Mouse (Mus musculus) limb, embryonic 12.5 days (tissue): ENCODE data around the gene Neb. TPM values are rescaled to one million over a fixed set of nuclear protein-coding genes. Genes with fewer than 3 reads are reported as not detected.
A peak's percentile ranks its signal among the peaks of the same experiment; 100 is the strongest.

Source experiments
- ATAC-seq: fragments of 200-750 bp; cut with Nextera tagmentation; 2 replicates; pipeline ENCODE4 v1.8.0; 2017; ENCODE audit warnings: low read depth, moderate TSS enrichment; ENCODE audit not compliant: insufficient number of reproducible peaks, insufficient read depth, low FRiP score, low TSS enrichment
- H3K27ac ChIP-seq: fragments of 300-500 bp; sonication (generic); 2 replicates; pipeline ENCODE4 v1.5.1; 2016; ENCODE audit warnings: mild to moderate bottlenecking, moderate library complexity
- H3K27me3 ChIP-seq: fragments of 300-500 bp; sonication (generic); 2 replicates; pipeline ENCODE4 v1.6.1; 2016; ENCODE audit warnings: mild to moderate bottlenecking, moderate library complexity
- H3K36me3 ChIP-seq: fragments of 300-500 bp; sonication (generic); 2 replicates; pipeline ENCODE4 v1.6.1; 2016; ENCODE audit warnings: mild to moderate bottlenecking, moderate library complexity
- H3K4me1 ChIP-seq: fragments of 300-500 bp; sonication (generic); replicated peaks from 2 replicates; pipeline ENCODE4 v1.6.1; 2016
- H3K4me2 ChIP-seq: fragments of 300-500 bp; sonication (generic); 2 replicates; pipeline ENCODE4 v1.6.1; 2016; ENCODE audit warnings: mild to moderate bottlenecking, moderate library complexity
- H3K4me3 ChIP-seq: fragments of 300-500 bp; sonication (generic); replicated peaks from 2 replicates; pipeline ENCODE4 v1.5.1; 2016; ENCODE audit warnings: mild to moderate bottlenecking
- H3K9ac ChIP-seq: fragments of 300-500 bp; sonication (generic); replicated peaks from 2 replicates; pipeline ENCODE4 v1.6.1; 2016; ENCODE audit warnings: mild to moderate bottlenecking, moderate library complexity
- H3K9me3 ChIP-seq: fragments of 300-500 bp; sonication (generic); 2 replicates; pipeline ENCODE4 v1.6.1; 2016; ENCODE audit warnings: mild to moderate bottlenecking, moderate library complexity
- WGBS: fragments of 180-500 bp; shearing (Covaris S2); methylation state at CpG from one replicate; pipeline ENCODE4 v1.1.7; 2016; 5-methylcytosine and 5-hydroxymethylcytosine counted together
- polyA plus RNA-seq: library from polyadenylated mRNA; unstranded; fragments of >200 nt; fragmentation: Nextera tagmentation; extraction: Ambion mirVana; gene quantifications from 2 replicates; pipeline ENCODE4 v1.2.1, GENCODE M21; 2016

Neb gene
- polyA plus RNA-seq, 1 experiment from 2014 or later, result 43.4 TPM

- H3K4me1 ChIP-seq, result no peaks in the 10 kb centered on the region
- ATAC-seq, result no peak
- H3K9me3 ChIP-seq, result no peaks in the 10 kb centered on the region
- H3K36me3 ChIP-seq, result no peaks in the 10 kb centered on the region
- H3K27ac ChIP-seq, result no peak overlapping the region
- no peak overlapping the region for H3K4me2 ChIP-seq
- no peak overlapping the region for H3K4me3 ChIP-seq
- no peaks in the 10 kb centered on the region for H3K27me3 ChIP-seq
- 86% methylated on average over 8 of the region's 8 CpGs for WGBS
- no peak overlapping the region for H3K9ac ChIP-seq
Measured at GRCm38 (mm10) chr2:52335087-52335486, 43.2 kb downstream of the Neb start.

- WGBS, result 47% methylated on average over 2 of the region's 2 CpGs
- no peak overlapping the region for H3K27ac ChIP-seq
- H3K4me3 ChIP-seq, result no peak overlapping the region
- no peaks in the 10 kb centered on the region for H3K9me3 ChIP-seq
- no peaks in the 10 kb centered on the region for H3K27me3 ChIP-seq
- H3K4me2 ChIP-seq, result no peak overlapping the region
- no peak overlapping the region for H3K9ac ChIP-seq
- H3K4me1 ChIP-seq, result no peaks in the 10 kb centered on the region; the same call in 1 of the 2 replicates
- ATAC-seq, result no peak
- H3K36me3 ChIP-seq, result no peaks in the 10 kb centered on the region
Measured at GRCm38 (mm10) chr2:52333535-52333934, 44.7 kb downstream of the Neb start.

DNA sequence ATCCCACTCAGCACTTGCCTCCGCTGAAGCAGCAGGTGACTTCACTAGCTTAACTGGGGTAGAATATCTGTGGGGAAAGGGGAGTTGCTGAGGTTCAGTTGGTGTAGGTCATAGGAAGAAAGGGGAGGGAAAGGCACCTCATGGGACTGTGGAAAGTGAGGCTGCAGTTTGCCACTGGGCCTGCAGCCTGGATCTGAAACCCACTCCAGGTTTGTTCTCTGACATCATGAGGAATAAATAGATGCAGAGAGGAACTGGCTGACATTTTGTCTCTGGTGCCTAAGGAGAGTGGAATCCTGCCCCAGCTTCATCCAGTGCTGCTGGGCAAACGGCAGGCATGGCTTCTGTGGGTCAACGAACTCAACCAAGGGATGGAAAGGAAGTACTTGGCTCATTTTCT lies 46.5 kb downstream of the Neb start:
- H3K4me2 ChIP-seq, result no peak overlapping the region
- H3K27ac ChIP-seq, result no peak overlapping the region
- no peaks in the 10 kb centered on the region for H3K9me3 ChIP-seq
- no peak for ATAC-seq
- H3K27me3 ChIP-seq, result no peaks in the 10 kb centered on the region
- WGBS, result 85% methylated on average over 3 of the region's 3 CpGs
- no peaks in the 10 kb centered on the region; the same call in 1 of the 2 replicates for H3K4me1 ChIP-seq
- no peaks in the 10 kb centered on the region for H3K36me3 ChIP-seq
- H3K9ac ChIP-seq, result no peak overlapping the region
- no peak overlapping the region for H3K4me3 ChIP-seq

DNA sequence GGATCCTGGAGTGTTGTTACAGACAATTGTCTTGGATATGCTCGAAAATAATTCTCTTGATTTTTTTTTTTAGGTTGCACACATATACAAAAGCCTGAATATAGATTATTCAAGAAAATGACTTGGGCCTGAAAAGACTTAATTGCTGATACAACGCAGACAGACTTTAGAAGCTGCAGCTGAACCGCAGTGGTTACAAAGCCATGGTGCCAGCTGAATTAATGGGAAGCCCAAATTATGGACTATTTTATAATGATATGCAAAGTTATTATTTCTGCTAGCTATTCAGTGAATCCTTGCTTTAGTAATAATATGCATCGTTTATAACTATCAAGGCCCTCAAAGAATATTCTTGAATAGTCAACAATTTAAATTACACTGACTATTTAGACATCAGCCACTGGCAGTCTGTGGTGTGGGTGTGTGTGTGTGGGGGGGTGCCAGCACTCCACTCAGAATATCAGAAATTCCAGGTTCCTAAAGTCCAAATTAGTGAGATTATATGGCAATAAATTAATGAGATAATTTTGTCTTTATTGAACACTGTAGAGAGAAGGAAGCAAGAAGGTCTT lies 50.9 kb downstream of the Neb start:
- Histone ChIP-seq H3K27me3 (no peaks in the 10 kb centered on the region), H3K4me2 (no peak overlapping the region), H3K9me3 (no peaks in the 10 kb centered on the region), H3K36me3 (no peaks in the 10 kb centered on the region), H3K9ac (no peak overlapping the region), H3K27ac (no peak overlapping the region), H3K4me3 (no peak overlapping the region), H3K4me1 (no peaks in the 10 kb centered on the region; the same call in 1 of the 2 replicates)
- no peak for ATAC-seq
- 87% methylated on average over 4 of the region's 4 CpGs for WGBS

DNA sequence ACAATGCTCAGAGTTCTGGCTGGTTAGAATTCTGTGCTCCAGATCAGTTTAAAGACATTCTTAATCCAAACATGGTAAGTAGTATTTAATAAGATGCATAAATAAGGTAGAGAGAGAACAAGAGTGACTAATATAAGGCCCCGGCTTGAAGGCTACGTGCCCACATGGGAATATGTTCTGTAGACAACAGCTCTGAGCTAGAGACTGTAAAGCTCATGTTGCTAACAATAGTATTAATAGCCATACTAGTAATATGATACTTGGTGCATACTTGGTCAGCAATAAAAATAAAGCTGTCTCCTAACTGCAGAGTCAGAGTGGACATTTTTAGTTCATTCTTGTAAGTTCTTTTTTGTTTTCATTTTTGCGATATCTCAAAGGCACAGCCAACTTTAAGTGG lies 56.4 kb downstream of the Neb start:
- Histone ChIP-seq H3K27me3 (no peaks in the 10 kb centered on the region), H3K4me2 (no peak overlapping the region), H3K36me3 (no peaks in the 10 kb centered on the region), H3K4me3 (no peak overlapping the region), H3K27ac (no peak overlapping the region), H3K4me1 (no peaks in the 10 kb centered on the region), H3K9ac (no peak overlapping the region), H3K9me3 (no peaks in the 10 kb centered on the region)
- ATAC-seq, result no peak
- 68% methylated on average over 3 of the region's 3 CpGs for WGBS

DNA sequence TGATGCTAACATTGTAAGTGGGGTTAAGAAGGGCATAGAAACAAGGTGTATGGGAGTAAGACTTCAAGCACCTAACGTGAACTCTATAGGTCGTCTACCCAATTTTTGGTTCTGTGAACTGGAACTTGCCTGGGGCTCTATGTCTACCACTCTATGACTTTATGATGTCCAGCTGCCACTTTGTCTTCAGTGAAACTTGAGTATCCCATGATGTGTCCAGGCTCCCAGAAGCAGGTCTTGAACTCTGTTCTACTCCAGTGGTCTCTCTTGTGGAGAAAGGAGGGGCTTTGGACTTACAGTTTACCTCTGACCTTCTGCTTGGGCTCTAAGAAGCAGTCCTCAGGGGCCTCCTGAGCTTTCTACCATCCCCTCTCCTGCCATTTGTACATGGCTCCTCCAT lies 58.1 kb downstream of the Neb start:
- H3K4me1 ChIP-seq, result no peaks in the 10 kb centered on the region

DNA sequence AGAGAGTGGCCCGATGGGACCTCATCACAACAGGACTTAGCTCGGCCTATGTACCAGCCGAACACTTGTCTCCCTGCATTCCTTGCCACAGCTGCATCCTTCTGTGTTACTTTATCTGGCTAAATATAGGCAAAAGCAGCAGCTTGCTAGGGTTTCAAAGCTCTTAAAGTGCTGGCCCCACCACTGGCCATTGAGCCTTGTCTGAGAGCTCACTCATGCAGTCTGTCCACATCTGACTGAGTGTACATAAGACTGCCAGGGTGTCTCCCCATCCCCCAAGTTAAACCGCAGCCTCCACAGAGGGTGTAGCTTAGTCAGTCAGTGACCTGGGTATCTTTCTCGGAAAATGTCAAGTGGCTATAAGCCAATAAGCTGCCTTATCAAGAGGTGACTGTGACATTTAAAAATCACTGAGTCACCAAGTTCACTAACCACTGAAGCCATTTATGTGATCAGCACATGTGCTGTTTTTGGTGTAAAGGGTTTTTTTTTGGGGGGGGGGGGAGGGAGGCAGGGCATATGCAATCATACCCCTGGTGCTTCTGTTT lies 59.2 kb downstream of the Neb start:
- Histone ChIP-seq H3K9me3 (no peaks in the 10 kb centered on the region), H3K27ac (no peak overlapping the region), H3K36me3 (no peaks in the 10 kb centered on the region), H3K9ac (no peak overlapping the region), H3K4me1 (no peaks in the 10 kb centered on the region), H3K4me2 (no peak overlapping the region), H3K27me3 (no peaks in the 10 kb centered on the region), H3K4me3 (no peak overlapping the region)
- 81% methylated on average over 5 of the region's 5 CpGs for WGBS
- ATAC-seq, result peak; percentile 86; the same call in 1 of the 2 replicates

More for the DNA sequence above, 58.1 kb downstream of the Neb start:
- Histone ChIP-seq H3K36me3 (no peaks in the 10 kb centered on the region), H3K4me2 (no peak overlapping the region), H3K4me3 (no peak overlapping the region), H3K9ac (no peak overlapping the region), H3K9me3 (no peaks in the 10 kb centered on the region), H3K27ac (no peak overlapping the region), H3K27me3 (no peaks in the 10 kb centered on the region)
- no peak for ATAC-seq
- WGBS, result 93% methylated on average over 2 of the region's 2 CpGs

DNA sequence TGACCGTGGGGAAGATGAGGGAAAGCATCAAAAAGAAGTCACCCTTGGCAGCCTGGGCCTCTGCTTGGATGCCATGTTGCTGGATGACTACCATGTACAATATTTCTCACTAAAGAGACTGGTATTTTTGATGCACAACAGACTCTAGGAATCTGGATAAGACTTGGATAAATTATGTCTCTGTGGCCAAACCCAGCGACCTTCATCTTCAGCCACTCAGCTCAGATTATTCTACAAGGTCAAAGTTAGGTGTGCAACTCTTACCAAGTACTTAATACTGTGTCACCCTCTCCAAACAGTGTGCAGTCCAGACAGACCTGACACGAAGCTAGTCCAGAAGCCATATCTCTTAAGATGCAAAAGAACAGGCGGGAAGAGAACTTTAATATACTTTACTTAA lies 60.8 kb downstream of the Neb start:
- H3K27ac ChIP-seq, result no peak overlapping the region
- 85% methylated on average over 4 of the region's 4 CpGs for WGBS
- no peak overlapping the region for H3K9ac ChIP-seq
- H3K27me3 ChIP-seq, result no peaks in the 10 kb centered on the region
- no peaks in the 10 kb centered on the region for H3K9me3 ChIP-seq
- H3K36me3 ChIP-seq, result no peaks in the 10 kb centered on the region
- no peak overlapping the region for H3K4me3 ChIP-seq
- H3K4me1 ChIP-seq, result no peaks in the 10 kb centered on the region
- ATAC-seq, result no peak
- no peak overlapping the region for H3K4me2 ChIP-seq

DNA sequence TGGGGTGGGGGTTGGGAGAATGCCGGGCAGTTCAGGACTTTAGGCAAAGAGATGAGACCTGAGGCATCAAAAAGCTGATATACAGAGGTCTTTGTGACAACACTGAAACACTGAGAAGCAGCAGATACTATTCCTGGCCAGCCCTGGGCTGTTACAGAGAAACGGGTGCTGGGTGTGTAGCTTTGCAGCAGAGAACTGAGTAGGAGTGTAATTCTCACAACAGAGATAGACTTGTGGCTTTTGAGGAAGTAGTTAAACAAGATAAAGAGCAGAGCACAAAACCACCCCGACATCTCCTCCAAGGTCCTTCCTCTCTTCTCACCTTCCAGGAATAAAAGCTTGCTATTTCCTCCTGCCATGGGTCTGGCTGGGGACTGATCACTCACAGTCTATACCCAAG lies 62.5 kb downstream of the Neb start:
- no peak overlapping the region for H3K27ac ChIP-seq
- no peak overlapping the region for H3K9ac ChIP-seq
- WGBS, result 69% methylated on average over 3 of the region's 3 CpGs
- no peaks in the 10 kb centered on the region for H3K4me1 ChIP-seq
- no peaks in the 10 kb centered on the region for H3K9me3 ChIP-seq
- no peaks in the 10 kb centered on the region for H3K27me3 ChIP-seq
- H3K36me3 ChIP-seq, result no peaks in the 10 kb centered on the region
- H3K4me3 ChIP-seq, result no peak overlapping the region
- no peak overlapping the region for H3K4me2 ChIP-seq
- no peak for ATAC-seq

DNA sequence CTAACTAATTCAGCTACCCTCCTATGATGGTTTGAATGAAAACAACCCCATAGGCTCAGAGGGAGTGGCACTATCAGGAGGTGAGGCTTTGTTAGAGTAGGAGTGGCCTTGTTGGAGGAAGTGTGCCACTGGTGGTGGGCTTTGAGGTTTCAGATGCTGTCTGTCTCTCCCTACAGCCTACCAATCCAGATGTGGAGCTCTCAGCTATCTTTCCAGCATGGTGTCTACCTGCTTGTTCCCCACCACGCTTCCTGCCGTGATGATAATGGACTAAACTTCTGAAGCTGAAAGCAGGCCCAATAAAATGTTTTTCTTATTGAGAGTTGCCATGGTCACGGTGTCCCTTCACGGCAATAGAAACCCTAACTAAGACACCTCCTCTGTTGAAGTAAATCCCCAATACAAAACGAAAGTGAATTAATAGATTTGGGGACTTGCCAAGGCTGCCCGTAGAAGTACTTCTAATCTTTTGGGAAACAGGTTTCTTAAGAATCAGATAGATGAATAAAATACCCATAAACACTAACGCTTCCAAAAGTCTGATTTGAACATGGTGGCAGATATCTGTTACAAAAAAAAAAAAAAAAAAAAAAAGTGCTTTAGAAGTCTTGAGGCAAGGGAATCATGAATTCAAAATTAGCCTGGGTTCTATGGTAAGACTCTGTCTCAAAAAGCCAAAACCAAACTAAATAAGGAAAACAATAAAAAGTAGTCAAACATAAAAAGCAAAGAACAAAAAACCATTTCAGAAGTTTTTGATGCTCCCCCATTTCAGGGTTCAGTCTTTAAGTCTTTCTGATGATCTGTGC lies 63.1 kb downstream of the Neb start:
- Histone ChIP-seq H3K9ac (no peak overlapping the region), H3K27me3 (no peaks in the 10 kb centered on the region), H3K9me3 (no peaks in the 10 kb centered on the region), H3K4me2 (no peak overlapping the region), H3K4me1 (no peaks in the 10 kb centered on the region), H3K36me3 (no peaks in the 10 kb centered on the region), H3K4me3 (no peak overlapping the region), H3K27ac (no peak overlapping the region)
- 84% methylated on average over 7 of the region's 7 CpGs for WGBS
- ATAC-seq, result no peak

DNA sequence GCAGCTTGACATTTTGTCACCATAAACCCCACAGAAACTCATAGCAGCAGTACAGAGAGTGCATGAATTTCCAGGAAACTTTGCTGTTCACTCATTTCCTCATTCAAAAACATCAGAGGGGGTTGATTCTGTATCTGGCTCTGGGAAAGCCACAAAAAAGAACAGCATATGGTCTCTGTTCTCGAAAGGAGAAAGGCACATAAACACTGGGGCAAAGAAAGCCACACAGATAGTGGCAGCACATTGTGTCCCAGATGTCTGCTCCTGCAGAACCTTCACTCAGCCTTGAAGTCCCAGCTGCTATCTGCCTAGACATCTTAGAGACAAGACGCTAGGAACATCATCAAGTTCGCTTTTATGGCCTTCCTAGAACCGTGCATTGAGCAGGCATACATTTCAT lies 67.5 kb downstream of the Neb start:
- H3K9me3 ChIP-seq, result no peaks in the 10 kb centered on the region
- no peaks in the 10 kb centered on the region for H3K4me1 ChIP-seq
- no peak overlapping the region for H3K9ac ChIP-seq
- WGBS, result 74% methylated on average over 4 of the region's 4 CpGs
- no peak overlapping the region for H3K27ac ChIP-seq
- ATAC-seq, result no peak
- no peak overlapping the region for H3K4me2 ChIP-seq
- H3K27me3 ChIP-seq, result no peaks in the 10 kb centered on the region
- no peak overlapping the region for H3K4me3 ChIP-seq
- H3K36me3 ChIP-seq, result no peaks in the 10 kb centered on the region
